2 mouse cellular contexts compared by ENCODE assay signal in the genomic region with DNA sequence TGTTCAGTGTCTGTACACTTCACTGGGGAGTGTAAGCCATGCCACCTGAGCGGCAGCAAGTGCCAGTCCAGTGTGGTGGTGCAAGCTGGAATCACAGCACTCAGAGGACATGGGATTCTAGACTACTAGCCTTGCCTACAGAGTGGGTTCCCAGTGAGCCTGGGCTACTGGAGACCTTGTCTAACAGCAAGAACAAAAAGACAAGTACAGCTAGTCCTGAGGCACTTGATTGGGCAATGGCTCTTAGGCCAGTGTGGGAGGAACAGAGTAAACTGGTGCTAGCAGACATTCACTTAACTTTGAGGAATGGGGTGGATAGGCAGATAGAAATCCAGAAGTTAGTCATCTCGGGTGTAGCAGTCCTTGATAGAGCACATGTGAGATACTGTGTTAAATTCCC.
TF ChIP-seq lines count a peak whose summit lies in the region.

No protein-coding gene starts in this region.

TF ChIP-seq in CH12.LX, 34 proteins besides CTCF, POLR2A, EP300 and RAD21:
- TF ChIP-seq CHD2 (IDR thresholded peaks at IDR 0.05; ENCODE audit: low read length) (no peak), MXI1 (IDR thresholded peaks at IDR 0.05; ENCODE audit: low read depth, low read length) (no peak), ZMIZ1 (IDR thresholded peaks at IDR 0.05; ENCODE audit: low read depth, low read length) (no peak), ETS1 (conservative IDR thresholded peaks at IDR 0.05; ENCODE audit: low read depth, low read length) (no peak), SIN3A (IDR thresholded peaks at IDR 0.05; ENCODE audit: low read length) (0 out of 2 replicates have a peak, but pooled peaks have one; percentile 31), USF1 (IDR thresholded peaks at IDR 0.05; ENCODE audit: low read depth, low read length) (no peak)

TF ChIP-seq in MEL, 35 proteins besides CTCF, POLR2A, EP300 and RAD21:
- TF ChIP-seq POLR2AphosphoS2 (IDR thresholded peaks at IDR 0.05; ENCODE audit: low read length) (peak; percentile 17; the same call in 1 of the 2 replicates), MYC (IDR thresholded peaks at IDR 0.05; ENCODE audit: low read depth, low read length) (no peak; the same call in 1 of the 2 replicates), CHD1 (IDR thresholded peaks at IDR 0.05; ENCODE audit: low read depth, low read length) (0 out of 2 replicates have a peak, but pooled peaks have one; percentile 1), ZC3H11A (IDR thresholded peaks at IDR 0.05; ENCODE audit: low read depth, low read length) (no peak), SIN3A (IDR thresholded peaks at IDR 0.05; ENCODE audit: low read length) (0 out of 2 replicates have a peak, but pooled peaks have one; percentile 16), SMC3 (IDR thresholded peaks at IDR 0.05; ENCODE audit: low read depth, low read length) (0 out of 2 replicates have a peak, but pooled peaks have one; percentile 10), ZMIZ1 (IDR thresholded peaks at IDR 0.05; ENCODE audit: low read depth, low read length) (no peak), ETS1 (IDR thresholded peaks at IDR 0.05; ENCODE audit: low read depth, low read length) (no peak)
